Mouse (Mus musculus): ENCODE results near the gene Dnmt3c. TPM values are rescaled to one million over a fixed set of nuclear protein-coding genes. Genes with fewer than 3 reads are reported as not detected.

The Dnmt3c gene
- polyA plus RNA-seq, 2 experiments: 0.06 to 0.08 TPM

GRCm38 (mm10) chr2:153767484-153767883, 71.0 kb downstream of the Dnmt3c start:
- Histone ChIP-seq H3K9ac (ENCODE audit: low read depth, low read length, severe bottlenecking) (no peak overlapping the region), H3K4me2 (replicated peaks; ENCODE audit: low read depth, low read length, severe bottlenecking) (no peak overlapping the region), H3K36me3 (ENCODE audit: control insufficient read depth, insufficient read depth, low read length) (peaks cover 64% of the 10 kb centered on the region), H3K4me3 (replicated peaks; ENCODE audit: low read length) (no peak overlapping the region), H3K9me3 (ENCODE audit: control insufficient read depth, low read length) (no peaks in the 10 kb centered on the region), H3K4me1 (ENCODE audit: control insufficient read depth, insufficient read depth, low read length) (no peaks in the 10 kb centered on the region), H3K27me3 (ENCODE audit: control insufficient read depth, insufficient read depth, low read length) (no peaks in the 10 kb centered on the region), H3K27ac (replicated peaks; ENCODE audit: low read depth, low read length) (no peak overlapping the region)
- TF ChIP-seq POLR2A (IDR thresholded peaks at IDR 0.05; ENCODE audit: borderline replicate concordance, extremely low read depth, insufficient read depth, insufficient read length): no peak
- DNase-seq (ENCODE audit: low spot score) (no peak), ATAC-seq (ENCODE audit: low FRiP score, low read depth) (no peak)
- 55% methylated on average over 6 of the region's 6 CpGs for WGBS

GRCm38 (mm10) chr2:153768881-153769280, 72.4 kb downstream of the Dnmt3c start:
- Histone ChIP-seq H3K9ac (ENCODE audit: low read depth, low read length, severe bottlenecking) (no peak overlapping the region), H3K4me1 (ENCODE audit: control insufficient read depth, insufficient read depth, low read length) (no peaks in the 10 kb centered on the region), H3K36me3 (ENCODE audit: control insufficient read depth, insufficient read depth, low read length) (peaks cover 64% of the 10 kb centered on the region), H3K4me2 (replicated peaks; ENCODE audit: low read depth, low read length, severe bottlenecking) (no peak overlapping the region), H3K27me3 (ENCODE audit: control insufficient read depth, insufficient read depth, low read length) (no peaks in the 10 kb centered on the region), H3K4me3 (replicated peaks; ENCODE audit: low read length) (no peak overlapping the region), H3K27ac (replicated peaks; ENCODE audit: low read depth, low read length) (no peak overlapping the region), H3K9me3 (ENCODE audit: control insufficient read depth, low read length) (no peaks in the 10 kb centered on the region)
- WGBS: 81% methylated on average over 2 of the region's 2 CpGs
- no peak for TF ChIP-seq POLR2A (IDR thresholded peaks at IDR 0.05; ENCODE audit: borderline replicate concordance, extremely low read depth, insufficient read depth, insufficient read length)
- ATAC-seq (ENCODE audit: low FRiP score, low read depth) (no peak), DNase-seq (ENCODE audit: low spot score) (no peak)

GRCm38 (mm10) chr2:153772950-153773349, 76.5 kb downstream of the Dnmt3c start:
- Histone ChIP-seq H3K4me1 (ENCODE audit: control insufficient read depth, insufficient read depth, low read length) (no peaks in the 10 kb centered on the region), H3K27ac (replicated peaks; ENCODE audit: low read depth, low read length) (no peak overlapping the region), H3K36me3 (ENCODE audit: control insufficient read depth, insufficient read depth, low read length) (peaks cover 32% of the 10 kb centered on the region), H3K4me3 (replicated peaks; ENCODE audit: low read length) (no peak overlapping the region), H3K4me2 (replicated peaks; ENCODE audit: low read depth, low read length, severe bottlenecking) (no peak overlapping the region), H3K9ac (ENCODE audit: low read depth, low read length, severe bottlenecking) (no peak overlapping the region), H3K9me3 (ENCODE audit: control insufficient read depth, low read length) (no peaks in the 10 kb centered on the region), H3K27me3 (ENCODE audit: control insufficient read depth, insufficient read depth, low read length) (no peaks in the 10 kb centered on the region)
- TF ChIP-seq POLR2A (IDR thresholded peaks at IDR 0.05; ENCODE audit: borderline replicate concordance, extremely low read depth, insufficient read depth, insufficient read length): no peak
- ATAC-seq (ENCODE audit: low FRiP score, low read depth) (no peak), DNase-seq (ENCODE audit: low spot score) (no peak)
- WGBS: 99% methylated on average over 4 of the region's 4 CpGs

- no peak for DNase-seq (ENCODE audit: low spot score)
- H3K4me3 ChIP-seq (replicated peaks; ENCODE audit: low read length): no peak overlapping the region
- no peaks in the 10 kb centered on the region for H3K4me1 ChIP-seq (ENCODE audit: control insufficient read depth, insufficient read depth, low read length)
- no peaks in the 10 kb centered on the region for H3K27me3 ChIP-seq (ENCODE audit: control insufficient read depth, insufficient read depth, low read length)
- ATAC-seq (ENCODE audit: low FRiP score, low read depth): no peak
- no peak overlapping the region for H3K4me2 ChIP-seq (replicated peaks; ENCODE audit: low read depth, low read length, severe bottlenecking)
- no peak overlapping the region for H3K27ac ChIP-seq (replicated peaks; ENCODE audit: low read depth, low read length)
- WGBS: 98% methylated on average over 4 of the region's 4 CpGs
- H3K9ac ChIP-seq (ENCODE audit: low read depth, low read length, severe bottlenecking): no peak overlapping the region
- no peak for TF ChIP-seq POLR2A (IDR thresholded peaks at IDR 0.05; ENCODE audit: borderline replicate concordance, extremely low read depth, insufficient read depth, insufficient read length)
- H3K9me3 ChIP-seq (ENCODE audit: control insufficient read depth, low read length): no peaks in the 10 kb centered on the region
- H3K36me3 ChIP-seq (ENCODE audit: control insufficient read depth, insufficient read depth, low read length): peaks cover 22% of the 10 kb centered on the region
These were observed 79.0 kb downstream of the Dnmt3c start for GRCm38 (mm10) chr2:153775472-153775871.

GRCm38 (mm10) chr2:153778638-153779362, 82.3 kb downstream of the Dnmt3c start:
- no peak overlapping the region for H3K27ac ChIP-seq (replicated peaks; ENCODE audit: low read depth, low read length)
- no peak for TF ChIP-seq POLR2A (IDR thresholded peaks at IDR 0.05; ENCODE audit: borderline replicate concordance, extremely low read depth, insufficient read depth, insufficient read length)

More at GRCm38 (mm10) chr2:153778638-153779362, 82.3 kb downstream of the Dnmt3c start:
- peak overlapping the region; percentile 30 for H3K4me3 ChIP-seq (replicated peaks; ENCODE audit: low read length)
- WGBS: 10% methylated on average over 22 of the region's 24 CpGs
- ATAC-seq (ENCODE audit: low FRiP score, low read depth) (peak; percentile 90), DNase-seq (ENCODE audit: low spot score) (peak; percentile 82)
- peak overlapping the region; percentile 53 for H3K4me2 ChIP-seq (replicated peaks; ENCODE audit: low read depth, low read length, severe bottlenecking)
- H3K27me3 ChIP-seq (ENCODE audit: control insufficient read depth, insufficient read depth, low read length): no peaks in the 10 kb centered on the region
- H3K4me1 ChIP-seq (ENCODE audit: control insufficient read depth, insufficient read depth, low read length): no peaks in the 10 kb centered on the region
- H3K36me3 ChIP-seq (ENCODE audit: control insufficient read depth, insufficient read depth, low read length): 0 out of 2 replicates have a peak, but pooled peaks cover 5% of the 10 kb centered on the region
- peak overlapping the region; percentile 34 for H3K9ac ChIP-seq (ENCODE audit: low read depth, low read length, severe bottlenecking)
- H3K9me3 ChIP-seq (ENCODE audit: control insufficient read depth, low read length): no peaks in the 10 kb centered on the region

Other genes starting within 250 kb of the Dnmt3c start
- not detected in 2 replicates for gene 4930404H24Rik, start 203.9 kb upstream of the Dnmt3c start, polyA plus RNA-seq (2012; rRNA removed)
- gene 4930404H24Rik, start 203.9 kb upstream of the Dnmt3c start, polyA plus RNA-seq (2014; fragmentation: Nextera tagmentation; extraction: Ambion mirVana): not detected in 2 replicates
- 19.5 and 24.5 TPM in 2 replicates for gene Nol4l, start 166.7 kb upstream of the Dnmt3c start, polyA plus RNA-seq (2012; rRNA removed)
- gene Nol4l, start 166.7 kb upstream of the Dnmt3c start, polyA plus RNA-seq (2014; fragmentation: Nextera tagmentation; extraction: Ambion mirVana): 10.1 and 11.9 TPM in 2 replicates
- 28.6 and 34.4 TPM in 2 replicates for gene Commd7, start 63.9 kb upstream of the Dnmt3c start, polyA plus RNA-seq (2012; rRNA removed)
- 70.4 and 75.5 TPM in 2 replicates for gene Commd7, start 63.9 kb upstream of the Dnmt3c start, polyA plus RNA-seq (2014; fragmentation: Nextera tagmentation; extraction: Ambion mirVana)
- 6.6 and 8.1 TPM in 2 replicates for gene Dnmt3b, start 47.2 kb upstream of the Dnmt3c start, polyA plus RNA-seq (2012; rRNA removed)
- 7.3 and 8.3 TPM in 2 replicates for gene Dnmt3b, start 47.2 kb upstream of the Dnmt3c start, polyA plus RNA-seq (2014; fragmentation: Nextera tagmentation; extraction: Ambion mirVana)
- 30.2 and 36.1 TPM in 2 replicates for gene Mapre1, start 44.6 kb downstream of the Dnmt3c start, polyA plus RNA-seq (2012; rRNA removed)
- 194 and 203 TPM in 2 replicates for gene Mapre1, start 44.6 kb downstream of the Dnmt3c start, polyA plus RNA-seq (2014; fragmentation: Nextera tagmentation; extraction: Ambion mirVana)
- gene Efcab8, start 83.3 kb downstream of the Dnmt3c start, polyA plus RNA-seq (2012; rRNA removed): 0.11 and 0.19 TPM in 2 replicates
- gene Efcab8, start 83.3 kb downstream of the Dnmt3c start, polyA plus RNA-seq (2014; fragmentation: Nextera tagmentation; extraction: Ambion mirVana): 0.06 TPM in 1 of 2 replicates, not detected in the other
- not detected in 2 replicates for gene Sun5, start 174.4 kb downstream of the Dnmt3c start, polyA plus RNA-seq (2012; rRNA removed)
- gene Sun5, start 174.4 kb downstream of the Dnmt3c start, polyA plus RNA-seq (2014; fragmentation: Nextera tagmentation; extraction: Ambion mirVana): not detected in 2 replicates
- 0.09 and 0.20 TPM in 2 replicates for gene Bpifb2, start 178.4 kb downstream of the Dnmt3c start, polyA plus RNA-seq (2012; rRNA removed)
- not detected in 2 replicates for gene Bpifb2, start 178.4 kb downstream of the Dnmt3c start, polyA plus RNA-seq (2014; fragmentation: Nextera tagmentation; extraction: Ambion mirVana)
- 0.12 TPM in 1 of 2 replicates, not detected in the other for gene Bpifb6, start 203.7 kb downstream of the Dnmt3c start, polyA plus RNA-seq (2012; rRNA removed)
- gene Bpifb6, start 203.7 kb downstream of the Dnmt3c start, polyA plus RNA-seq (2014; fragmentation: Nextera tagmentation; extraction: Ambion mirVana): not detected in 2 replicates
- gene Bpifb3, start 221.6 kb downstream of the Dnmt3c start, polyA plus RNA-seq (2012; rRNA removed): not detected in 2 replicates
- not detected in 2 replicates for gene Bpifb3, start 221.6 kb downstream of the Dnmt3c start, polyA plus RNA-seq (2014; fragmentation: Nextera tagmentation; extraction: Ambion mirVana)
- not detected in 2 replicates for gene Bpifb4, start 241.6 kb downstream of the Dnmt3c start, polyA plus RNA-seq (2012; rRNA removed)
- gene Bpifb4, start 241.6 kb downstream of the Dnmt3c start, polyA plus RNA-seq (2014; fragmentation: Nextera tagmentation; extraction: Ambion mirVana): not detected in 2 replicates

Data from limb, embryonic 14.5 days (tissue).